Mouse (Mus musculus) stomach, postnatal 0 days (tissue): ENCODE measurements around the gene Parp8.

Experiments used
- CTCF ChIP-seq: IDR thresholded peaks from 2 replicates; pipeline ENCODE4 v1.5.1; 2016; ENCODE audit warnings: antibody characterized with exemption, low read depth, mild to moderate bottlenecking, moderate library complexity
- EP300 ChIP-seq: optimal IDR thresholded peaks from 2 replicates; pipeline ENCODE3; 2016; ENCODE audit warnings: antibody characterized with exemption

DNA sequence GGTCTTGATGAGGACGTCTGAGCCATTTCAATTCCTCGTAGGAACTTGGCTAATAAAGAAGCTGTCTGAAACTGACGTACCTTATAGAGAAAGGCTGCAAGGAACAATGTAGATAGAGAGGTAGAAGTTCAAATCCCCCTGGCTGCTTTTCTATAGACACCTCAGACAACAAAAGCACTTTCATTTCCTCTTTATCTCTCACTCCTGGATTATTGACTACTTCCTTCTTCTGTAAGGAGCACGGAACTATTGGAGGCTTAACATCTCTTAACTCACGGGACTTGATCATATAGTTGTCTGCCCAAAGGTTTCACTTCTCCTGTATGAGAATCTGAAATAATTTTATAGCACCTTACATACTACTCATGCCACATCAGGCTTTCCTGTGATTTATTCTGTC, 2.9 kb upstream of the Parp8 start:
- TF ChIP-seq CTCF (no peak), EP300 (no peak)
